Mouse (Mus musculus) retina, adult 2 months (tissue): ENCODE results near the gene Urod.

Experiments used
- DNase-seq: peaks from one replicate; pipeline ENCODE4 v3.0.0-alpha.2; 2012; ENCODE audit warnings: low read depth, low spot score

Urod gene

GRCm38 (mm10) chr4:116993672-116994621, at the start of gene Urod:
Gene Urod (minus strand): TSS chr4:116994413.
- DNase-seq: peak; percentile 89

GRCm38 (mm10) chr4:117041283-117041721, 47.1 kb upstream of the Urod start:
- DNase-seq: no peak

GRCm38 (mm10) chr4:117040791-117041190, 46.6 kb upstream of the Urod start:
- DNase-seq: no peak

GRCm38 (mm10) chr4:117039925-117040687, 45.9 kb upstream of the Urod start:
- no peak for DNase-seq

GRCm38 (mm10) chr4:117031105-117031504, 36.9 kb upstream of the Urod start:
- DNase-seq: no peak

- no peak for DNase-seq
Observed at GRCm38 (mm10) chr4:117023469-117023868, 29.3 kb upstream of the Urod start.

- peak; percentile 77 for DNase-seq
Observed at GRCm38 (mm10) chr4:117019206-117020134, 25.3 kb upstream of the Urod start, which contains the start of gene Eif2b3. Gene Eif2b3 (plus strand): TSS chr4:117019402.

- no peak for DNase-seq
Observed at GRCm38 (mm10) chr4:117018327-117018726, 24.1 kb upstream of the Urod start.

- DNase-seq: no peak
Observed at GRCm38 (mm10) chr4:117017738-117018137, 23.5 kb upstream of the Urod start.

- DNase-seq: no peak
Observed at GRCm38 (mm10) chr4:117014901-117015415, 20.7 kb upstream of the Urod start.

- DNase-seq: no peak
Observed at GRCm38 (mm10) chr4:117013596-117013995, 19.4 kb upstream of the Urod start.

- DNase-seq: no peak
Observed at GRCm38 (mm10) chr4:117010231-117010630, 16.0 kb upstream of the Urod start.

- no peak for DNase-seq
Observed at GRCm38 (mm10) chr4:117007058-117007457, 12.8 kb upstream of the Urod start.

GRCm38 (mm10) chr4:117005611-117006400, 11.6 kb upstream of the Urod start:
- no peak for DNase-seq

GRCm38 (mm10) chr4:117004649-117005048, 10.4 kb upstream of the Urod start:
- no peak for DNase-seq

GRCm38 (mm10) chr4:117002543-117003521, 8.6 kb upstream of the Urod start:
- DNase-seq: no peak

GRCm38 (mm10) chr4:117001957-117002356, 7.7 kb upstream of the Urod start:
- no peak for DNase-seq

GRCm38 (mm10) chr4:116999513-117000154, 5.4 kb upstream of the Urod start:
- DNase-seq: no peak

- no peak for DNase-seq
Observed at GRCm38 (mm10) chr4:116995798-116996135, 1.6 kb upstream of the Urod start.
